7 mouse cellular contexts compared by ENCODE assay signal in the genomic region with DNA sequence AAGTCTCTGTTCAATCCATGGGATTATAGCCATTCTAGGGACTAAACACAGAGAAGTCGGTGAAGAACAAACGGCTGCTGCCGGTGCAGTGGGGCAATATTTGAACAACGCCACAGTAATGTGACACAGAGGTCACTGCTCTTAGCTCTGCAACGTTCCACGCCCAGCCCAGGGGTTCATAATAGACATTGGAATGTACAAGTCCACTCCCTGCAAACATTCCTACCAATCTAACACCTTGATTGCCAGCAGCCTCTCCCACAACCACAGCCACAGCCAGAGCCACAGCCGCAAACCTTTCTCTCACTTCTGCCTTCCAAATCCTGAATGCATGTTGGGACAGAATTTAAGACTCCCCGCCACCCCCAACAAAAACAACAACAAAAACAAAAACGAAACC. TPM values are rescaled to one million over a fixed set of nuclear protein-coding genes. Genes with fewer than 3 reads are reported as not detected.
DNase-seq lines count a peak whose midpoint lies in the region; ATAC-seq and TF ChIP-seq lines count a peak whose summit lies in the region.

No protein-coding gene starts in this region.

- 52% methylated on average over 9 of the region's 9 CpGs for WGBS in kidney, postnatal 0 days
- WGBS in midbrain, embryonic 16.5 days: 77% methylated on average over 9 of the region's 9 CpGs

- DNase-seq in ES-CJ7 (ENCODE audit: low read depth, low spot score): peak; percentile 78
- DNase-seq in ZHBTc4 (ENCODE audit: low read depth, low spot score): peak; percentile 91
- peak; percentile 17 for DNase-seq in kidney, postnatal 0 days (ENCODE audit: low spot score)
- DNase-seq in lung, postnatal 14 days: peak; percentile 69
- DNase-seq in gastrocnemius, postnatal 10 days: no peak
- DNase-seq in cerebellum, adult 11 months: no peak

- no peaks in the 10 kb centered on the region for H3K36me3 ChIP-seq in kidney, postnatal 0 days (ENCODE audit: insufficient read depth, low read length)
- no peaks in the 10 kb centered on the region for H3K36me3 ChIP-seq in midbrain, embryonic 16.5 days (ENCODE audit: control insufficient read depth, insufficient read depth, low read length)

- no peak overlapping the region for H3K4me2 ChIP-seq in kidney, postnatal 0 days (ENCODE audit: low read length)
- no peak overlapping the region for H3K4me2 ChIP-seq in midbrain, embryonic 16.5 days (ENCODE audit: low read length)

- TF ChIP-seq CTCF in kidney, postnatal 0 days (IDR thresholded peaks at IDR 0.05; ENCODE audit: low read depth): no peak

- H3K9ac ChIP-seq in kidney, postnatal 0 days (ENCODE audit: low read depth, low read length): no peak overlapping the region
- H3K9ac ChIP-seq in midbrain, embryonic 16.5 days (ENCODE audit: low read depth, low read length): no peak overlapping the region

- H3K27ac ChIP-seq in kidney, postnatal 0 days: no peak overlapping the region
- H3K27ac ChIP-seq in midbrain, embryonic 16.5 days (ENCODE audit: low read length): no peak overlapping the region

- no peak for ATAC-seq in kidney, postnatal 0 days (replicated peaks; ENCODE audit: low FRiP score, low read depth)
- ATAC-seq in midbrain, embryonic 16.5 days: no peak

- no peaks in the 10 kb centered on the region for H3K9me3 ChIP-seq in kidney, postnatal 0 days (replicated peaks; ENCODE audit: low read length)
- H3K9me3 ChIP-seq in midbrain, embryonic 16.5 days (replicated peaks; ENCODE audit: control insufficient read depth, low read length, poor library complexity, severe bottlenecking): no peaks in the 10 kb centered on the region

- no peaks in the 10 kb centered on the region for H3K27me3 ChIP-seq in kidney, postnatal 0 days (ENCODE audit: insufficient read depth, low read length)
- no peaks in the 10 kb centered on the region for H3K27me3 ChIP-seq in midbrain, embryonic 16.5 days (ENCODE audit: control insufficient read depth, insufficient read depth, low read depth, low read length)

- H3K4me3 ChIP-seq in kidney, postnatal 0 days (replicated peaks; ENCODE audit: low read depth, low read length): no peak overlapping the region
- H3K4me3 ChIP-seq in midbrain, embryonic 16.5 days (ENCODE audit: low read depth, low read length): no peak overlapping the region

- H3K4me1 ChIP-seq in kidney, postnatal 0 days (replicated peaks; ENCODE audit: insufficient read depth, low read length): no peaks in the 10 kb centered on the region
- H3K4me1 ChIP-seq in midbrain, embryonic 16.5 days (ENCODE audit: control insufficient read depth, insufficient read depth, low read length): no peaks in the 10 kb centered on the region

RNA-seq across cellular contexts. Expression of a gene that starts 33.8 kb away (rescaled TPM):
- 14.1 and 16.6 TPM in 2 replicates for polyA plus RNA-seq in kidney, postnatal 0 days (2015; fragmentation: Nextera tagmentation; extraction: Ambion mirVana)
- total RNA-seq in gastrocnemius, postnatal 10 days (2021): 1 to 10 TPM; 4.0 to 5.8 TPM
- 6.8 and 8.5 TPM in 2 replicates for polyA plus RNA-seq in midbrain, embryonic 16.5 days (2015; fragmentation: Nextera tagmentation; extraction: Ambion mirVana)

Comparison
In these comparisons a context has a peak if more than half of its experiments do, and no peak if none do; other contexts are left out.
1. DNase-seq: peak in ES-CJ7 (single experiment), ZHBTc4 (single experiment), kidney, postnatal 0 days (single experiment) and lung, postnatal 14 days (single experiment); none in gastrocnemius, postnatal 10 days (single experiment) and cerebellum, adult 11 months (single experiment).